Mouse (Mus musculus): Measurements from ENCODE around the gene Praf2. TPM values are rescaled to one million over a fixed set of nuclear protein-coding genes. Genes with fewer than 3 reads are reported as not detected.
A peak's percentile ranks its signal among the peaks of the same experiment; 100 is the strongest.
"Not testable (repeated sequence)": the region's sequence is repeated elsewhere in the genome, so short reads cannot be mapped to it uniquely, and the experiment has no call there.

Gene Praf2
- total RNA-seq (2015; ENCODE audit: low replicate concordance) (4.8 and 10.0 TPM in 2 replicates), total RNA-seq (2017; ENCODE audit: low replicate concordance) (1.5 and 2.8 TPM in 2 replicates)

DNA sequence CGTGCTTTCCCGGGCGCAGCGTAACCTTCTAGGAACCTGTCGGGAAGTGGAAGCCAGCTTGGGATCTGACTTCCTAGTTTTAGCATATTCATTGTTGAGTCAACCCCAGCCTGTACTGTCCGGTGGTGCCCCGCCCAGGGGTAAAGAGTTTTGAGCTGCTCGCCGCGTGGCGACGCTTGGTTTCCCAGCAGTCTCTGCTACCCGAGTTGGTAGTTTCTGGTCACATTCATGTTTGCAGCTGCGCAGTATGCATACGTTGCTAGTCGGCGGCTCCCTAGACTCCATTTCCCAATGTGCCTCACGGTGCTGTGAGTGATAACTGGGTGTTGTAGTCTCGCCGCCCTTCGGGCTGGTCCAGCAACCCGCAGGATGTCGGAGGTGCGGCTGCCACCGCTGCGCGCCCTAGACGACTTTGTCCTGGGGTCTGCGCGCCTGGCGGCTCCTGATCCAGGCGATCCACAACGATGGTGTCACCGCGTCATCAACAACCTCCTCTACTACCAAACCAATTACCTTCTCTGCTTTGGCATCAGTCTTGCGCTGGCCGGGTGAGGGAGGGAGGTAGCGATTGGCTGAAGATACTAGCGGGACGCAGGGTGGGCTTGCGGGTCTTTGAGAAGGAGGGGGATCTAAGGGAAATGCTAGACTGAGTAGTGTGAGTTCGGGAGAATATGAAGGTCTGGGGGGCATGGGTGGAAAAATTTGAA lies at the start of gene Praf2:
Gene Praf2 (plus strand): TSS at position 225 of the 707 bp plus-strand sequence.
- ATAC-seq (replicated peaks; ENCODE audit: low FRiP score, poor library complexity, severe bottlenecking): peak; percentile 93

DNA sequence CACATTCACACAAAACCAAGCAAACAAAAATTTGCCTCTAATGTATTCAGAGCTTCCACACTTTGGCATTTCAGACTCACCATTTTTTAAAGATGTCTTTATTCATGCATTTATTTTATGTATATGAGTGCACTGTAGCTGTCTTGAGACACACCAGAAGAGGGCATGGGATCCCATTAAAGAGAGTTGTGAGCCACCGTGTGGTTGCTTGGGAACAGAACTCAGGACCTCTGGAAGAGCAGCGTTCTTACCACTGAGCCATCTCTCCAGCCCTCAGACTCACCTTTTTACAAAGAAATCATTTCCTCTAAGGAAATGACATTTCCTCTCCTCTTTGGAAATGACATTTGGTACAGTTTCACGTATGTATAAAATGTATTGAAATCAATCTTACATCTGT lies 49.3 kb upstream of the Praf2 start:
- no peak for ATAC-seq (replicated peaks; ENCODE audit: low FRiP score, poor library complexity, severe bottlenecking)

DNA sequence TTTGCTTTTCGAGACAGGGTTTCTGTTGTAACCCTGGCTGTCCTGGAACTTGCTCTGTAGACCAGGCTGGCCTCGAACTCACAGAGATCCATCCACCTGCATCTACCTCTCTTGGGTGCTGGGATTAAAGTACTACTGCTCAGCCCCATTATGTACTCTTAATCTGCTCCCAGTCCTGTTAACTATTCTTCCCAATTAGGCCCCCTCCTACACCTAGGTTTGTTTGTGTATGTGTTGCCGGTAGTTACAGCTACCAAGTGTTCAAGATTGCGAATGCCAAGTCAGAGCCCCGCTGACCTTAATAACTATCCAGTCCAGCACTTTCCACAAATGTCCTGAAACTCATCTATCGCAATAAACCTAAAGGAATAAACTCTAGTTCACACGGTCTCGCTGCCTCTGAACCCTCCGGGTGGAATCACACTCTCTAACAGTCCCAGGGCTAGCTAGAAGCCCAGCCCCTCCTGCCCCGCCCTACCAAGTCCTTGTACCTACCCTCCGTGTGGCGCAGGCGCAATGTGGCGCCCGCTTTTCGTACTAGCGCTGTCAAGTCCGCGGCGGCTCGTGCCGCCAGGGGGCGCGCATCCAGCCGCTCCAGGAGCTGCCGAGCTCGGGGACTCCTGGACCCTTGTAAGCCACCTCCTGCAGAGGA lies 48.7 kb upstream of the Praf2 start:
- ATAC-seq (replicated peaks; ENCODE audit: low FRiP score, poor library complexity, severe bottlenecking): peak; percentile 99

DNA sequence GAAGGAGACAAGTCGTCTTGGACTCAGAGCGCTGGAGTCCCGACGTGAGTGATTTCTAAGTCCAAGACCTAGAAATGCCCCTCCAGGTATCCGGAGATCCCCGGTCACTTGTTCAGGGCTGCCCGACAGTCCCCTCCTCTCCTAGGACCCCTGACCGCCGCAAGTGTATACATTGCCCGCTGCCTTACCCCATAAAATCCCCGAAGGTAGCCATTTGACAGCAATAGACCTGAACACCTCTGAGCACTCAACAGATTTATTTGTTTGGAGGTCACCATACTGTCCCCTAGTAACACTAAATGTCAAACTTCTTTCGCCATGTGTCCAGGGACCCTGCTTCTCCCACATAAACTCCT lies 48.2 kb upstream of the Praf2 start:
- ATAC-seq (replicated peaks; ENCODE audit: low FRiP score, poor library complexity, severe bottlenecking): 0 out of 2 replicates have a peak, but pooled peaks have one; percentile 28

DNA sequence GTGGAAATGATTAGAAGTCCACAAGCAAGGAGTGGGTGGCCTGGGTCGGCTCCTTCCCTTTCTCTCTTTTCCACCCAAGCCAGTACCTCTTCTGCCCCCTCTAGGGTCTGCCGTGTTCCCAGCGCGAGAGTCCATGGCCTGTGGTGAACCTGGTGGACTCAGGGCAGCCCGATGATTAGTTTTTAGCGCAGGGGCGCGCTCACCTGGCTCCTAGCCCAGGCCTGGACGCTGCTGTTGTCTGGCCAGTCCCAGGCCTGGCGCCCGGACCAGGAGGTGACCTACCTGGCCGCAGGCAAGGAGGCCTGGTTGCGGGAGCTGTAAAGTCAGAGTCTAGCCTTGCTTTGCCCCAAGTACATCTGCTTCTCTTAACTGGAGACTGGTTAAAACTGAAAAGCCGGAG lies 47.4 kb upstream of the Praf2 start, which contains the start of gene Magix:
Gene Magix (minus strand): TSS at position 388 of the 400 bp plus-strand sequence.
- ATAC-seq (replicated peaks; ENCODE audit: low FRiP score, poor library complexity, severe bottlenecking): no peak

DNA sequence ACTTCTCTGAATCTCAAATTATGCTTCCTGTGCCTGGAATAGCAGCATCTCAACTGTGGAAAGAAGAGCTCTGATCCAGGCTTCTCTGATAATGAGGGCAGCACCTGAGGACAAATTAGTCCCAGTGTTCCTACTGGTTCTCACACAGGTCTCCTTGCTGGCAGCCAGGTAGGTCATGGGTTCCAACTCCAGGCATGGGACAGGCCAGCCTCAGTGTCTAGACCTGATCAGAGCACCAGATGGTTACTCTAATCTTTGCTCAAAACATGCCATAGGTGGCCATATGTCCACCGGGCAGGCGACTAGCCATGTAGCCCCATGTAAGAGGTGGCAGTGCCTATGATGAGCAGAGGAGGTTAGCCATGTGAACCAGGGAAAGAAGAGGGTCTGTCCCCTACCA lies 39.9 kb upstream of the Praf2 start:
- no peak for ATAC-seq (replicated peaks; ENCODE audit: low FRiP score, poor library complexity, severe bottlenecking)

DNA sequence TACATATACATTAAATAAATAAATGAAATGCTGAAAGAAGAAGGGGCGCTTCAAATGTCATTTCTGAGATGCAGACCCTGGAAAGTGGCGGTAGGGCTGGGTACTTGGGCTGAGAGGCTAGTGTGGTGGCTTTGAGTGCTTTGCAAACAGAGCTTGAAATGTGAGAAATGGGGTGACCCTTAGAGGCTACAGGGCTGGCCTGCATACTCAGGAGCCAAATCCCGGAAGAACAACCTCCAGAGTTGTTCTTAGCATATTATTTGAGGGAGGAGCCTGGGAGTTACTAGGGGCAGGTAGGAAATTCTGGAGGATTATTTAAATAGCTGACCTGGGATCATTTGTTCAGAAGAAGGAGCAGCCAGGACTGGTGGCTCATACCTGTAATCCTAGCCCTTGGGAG lies 37.8 kb upstream of the Praf2 start:
- no peak for ATAC-seq (replicated peaks; ENCODE audit: low FRiP score, poor library complexity, severe bottlenecking)

DNA sequence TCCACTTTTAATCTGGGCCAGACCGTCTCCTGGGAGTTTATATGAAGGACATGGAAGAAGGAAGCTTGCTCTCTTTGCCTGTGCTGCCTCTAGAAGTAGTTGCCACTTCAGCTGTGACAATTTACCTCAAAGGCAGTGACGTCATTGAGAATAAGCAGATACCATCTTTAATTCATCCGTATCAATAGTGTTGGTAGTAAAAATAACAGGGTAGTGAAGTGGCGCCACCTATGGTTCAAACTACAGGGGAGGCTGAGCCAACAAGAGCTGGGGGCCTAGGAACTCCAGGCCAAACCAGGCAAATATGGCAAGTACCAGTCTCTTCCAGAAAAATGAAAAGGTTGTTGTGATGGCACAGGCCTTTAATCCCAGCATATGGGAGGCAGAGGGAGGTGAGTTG lies 35.4 kb upstream of the Praf2 start:
- no peak for ATAC-seq (replicated peaks; ENCODE audit: low FRiP score, poor library complexity, severe bottlenecking)

DNA sequence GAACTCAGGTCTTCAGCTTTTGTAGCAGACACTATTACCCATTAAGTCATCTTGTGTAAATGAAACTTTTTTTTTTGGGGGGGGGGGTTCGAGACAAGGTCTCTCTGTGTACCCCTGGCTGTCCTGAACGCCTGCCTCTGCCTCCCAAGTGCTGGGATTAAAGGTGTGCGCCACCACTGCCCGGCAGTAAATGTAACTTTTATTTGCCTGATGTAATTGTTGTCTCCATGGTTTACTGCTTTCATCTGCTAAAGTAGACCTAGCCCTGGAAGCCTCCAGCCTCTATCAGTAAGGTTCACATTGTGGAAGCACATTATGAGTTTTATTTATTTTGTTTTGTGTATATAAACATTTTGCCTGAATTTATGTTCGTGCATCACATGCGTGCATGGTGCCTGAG lies 31.7 kb upstream of the Praf2 start:
- peak; percentile 17; the same call in 1 of the 2 replicates for ATAC-seq (replicated peaks; ENCODE audit: low FRiP score, poor library complexity, severe bottlenecking)

DNA sequence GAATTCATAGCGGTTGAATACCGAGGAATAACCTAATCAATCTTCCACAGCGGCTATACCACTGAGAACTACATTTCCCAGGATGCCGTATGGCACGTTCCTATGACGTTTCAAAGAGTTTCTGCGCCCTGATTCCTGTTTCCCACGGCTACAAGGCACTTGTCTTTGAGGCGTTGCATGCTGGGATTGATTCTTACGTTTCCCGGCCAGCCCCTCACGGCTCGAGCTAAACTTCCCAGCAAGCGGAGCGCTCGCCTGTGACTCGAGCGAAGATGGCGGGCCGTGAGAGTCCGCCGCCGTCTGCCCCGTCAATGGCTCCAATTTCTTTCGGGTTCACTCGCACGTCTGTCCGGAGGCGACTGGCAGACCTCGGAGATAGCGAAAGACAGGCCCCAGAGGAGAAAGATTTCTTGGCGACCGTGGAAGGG lies 31.3 kb upstream of the Praf2 start, which contains the start of gene Gpkow:
Gene Gpkow (plus strand): TSS at position 178 of the 428 bp plus-strand sequence.
- ATAC-seq (replicated peaks; ENCODE audit: low FRiP score, poor library complexity, severe bottlenecking): peak; percentile 100

DNA sequence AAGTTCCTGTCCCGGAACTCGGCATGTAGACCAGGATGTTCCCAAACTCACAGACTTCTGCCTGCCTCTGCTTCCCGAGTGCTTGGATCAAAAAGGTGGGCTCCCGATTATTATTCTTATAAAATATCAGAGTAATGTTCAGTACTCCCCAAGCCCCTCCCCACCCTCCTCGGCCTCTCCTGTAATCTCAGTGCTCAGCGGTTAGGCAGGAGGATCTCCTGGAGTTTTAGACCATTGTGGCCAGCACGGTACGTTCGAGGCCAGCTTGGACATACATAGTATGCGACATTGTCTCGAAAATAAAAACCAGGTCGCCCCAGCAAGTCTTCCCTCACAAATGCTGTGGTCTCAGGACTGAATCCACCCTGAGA lies 14.5 kb upstream of the Praf2 start:
- ATAC-seq (replicated peaks; ENCODE audit: low FRiP score, poor library complexity, severe bottlenecking): peak; percentile 36

DNA sequence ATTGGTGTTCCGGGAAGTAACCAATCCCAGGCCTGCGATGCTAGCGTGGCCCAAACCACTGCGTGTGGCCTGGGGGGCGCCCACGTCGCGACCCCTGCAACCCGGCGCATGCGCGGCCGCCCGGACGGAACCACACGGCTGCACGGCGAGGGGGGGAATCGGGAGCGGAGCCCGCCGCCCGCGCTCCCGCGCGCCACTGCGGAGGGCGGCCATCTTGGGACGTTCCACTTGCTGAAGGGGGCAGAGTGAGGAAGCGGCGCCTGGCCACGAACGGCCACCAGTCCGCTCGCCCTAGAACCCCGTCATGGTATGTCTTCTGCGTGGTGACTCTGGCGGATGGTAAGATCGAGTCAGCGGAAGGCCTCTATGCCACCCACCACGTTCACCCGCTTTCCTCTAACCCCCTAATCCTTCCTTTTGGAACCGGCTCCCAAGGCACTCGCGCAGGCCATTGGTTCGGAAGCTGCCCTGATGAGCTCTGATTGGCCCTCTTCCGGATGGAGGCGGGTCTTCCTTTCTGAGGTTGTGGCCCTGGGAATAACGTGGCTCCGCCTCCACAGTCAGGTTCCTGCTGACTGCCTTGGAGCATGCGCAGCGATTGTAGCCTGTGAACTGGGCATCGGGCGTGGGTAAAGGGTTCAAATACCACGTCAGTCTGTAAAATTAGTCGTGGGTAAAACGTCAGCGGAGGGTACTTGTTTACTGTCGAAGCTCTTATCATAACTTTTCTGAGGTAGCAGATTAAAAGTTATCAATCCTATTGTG lies 13.9 kb upstream of the Praf2 start, which contains the start of gene Wdr45:
Gene Wdr45 (plus strand): TSS at position 199 of the 765 bp plus-strand sequence.
- ATAC-seq (replicated peaks; ENCODE audit: low FRiP score, poor library complexity, severe bottlenecking): peak; percentile 98

DNA sequence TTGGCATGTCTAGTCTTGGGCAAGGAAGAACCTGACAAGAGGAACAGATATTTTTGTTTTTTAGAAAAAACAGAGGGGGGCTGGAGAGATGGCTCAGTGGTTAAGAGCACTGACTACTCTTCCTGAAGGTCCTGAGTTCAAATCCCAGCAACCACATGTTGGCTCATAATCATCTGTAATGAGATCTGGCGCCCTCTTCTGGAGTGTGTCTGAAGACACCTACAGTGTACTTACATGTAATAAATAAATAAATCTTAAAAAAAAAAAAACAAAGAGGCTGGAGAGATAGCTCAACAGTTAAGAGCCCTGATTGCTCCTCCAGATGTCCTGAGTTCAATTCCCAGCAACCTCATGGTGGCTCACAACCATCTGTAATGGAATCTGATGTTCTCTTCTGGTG lies 12.2 kb upstream of the Praf2 start:
- ATAC-seq (replicated peaks; ENCODE audit: low FRiP score, poor library complexity, severe bottlenecking): not testable (repeated sequence)

DNA sequence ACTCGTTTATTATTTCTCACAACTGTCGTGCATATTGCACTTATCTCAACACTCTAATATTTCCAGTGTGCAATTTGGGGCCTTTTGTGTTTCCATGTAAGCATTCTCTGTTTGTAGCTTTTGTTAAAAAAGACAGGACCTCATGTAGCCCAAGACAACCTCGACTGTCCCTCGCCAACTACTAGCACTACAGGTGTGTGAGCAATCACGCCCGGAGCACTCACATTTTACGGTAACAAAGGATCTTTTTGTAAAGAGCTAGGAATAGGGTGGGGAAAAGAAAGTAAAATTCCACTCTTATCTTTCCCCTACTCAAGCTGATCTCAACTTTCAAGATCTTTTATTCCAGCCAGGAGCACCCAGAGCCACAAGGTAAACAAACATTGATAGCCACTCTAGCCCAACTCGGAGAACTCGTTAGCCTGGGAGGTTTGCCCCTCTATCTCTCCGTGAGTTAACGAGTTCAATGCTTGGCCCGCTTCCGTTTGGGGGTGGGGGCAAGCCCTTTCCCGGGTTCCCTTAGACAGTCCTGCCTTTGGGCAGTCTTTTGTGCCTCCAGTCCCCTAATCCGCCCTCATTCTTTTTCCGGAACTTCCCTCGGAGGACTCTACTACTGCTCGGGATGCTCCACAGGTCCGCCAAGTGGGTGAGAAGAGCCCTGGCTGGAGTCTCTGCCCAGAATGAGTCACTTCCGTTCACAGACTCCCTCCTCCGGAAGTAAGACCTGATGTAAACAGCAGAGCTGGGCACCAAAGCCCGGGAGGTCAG lies 6.5 kb upstream of the Praf2 start, which contains the start of gene Gm45208:
Gene Gm45208 (plus strand): TSS at position 732 of the 768 bp plus-strand sequence.
- peak; percentile 96 for ATAC-seq (replicated peaks; ENCODE audit: low FRiP score, poor library complexity, severe bottlenecking)

DNA sequence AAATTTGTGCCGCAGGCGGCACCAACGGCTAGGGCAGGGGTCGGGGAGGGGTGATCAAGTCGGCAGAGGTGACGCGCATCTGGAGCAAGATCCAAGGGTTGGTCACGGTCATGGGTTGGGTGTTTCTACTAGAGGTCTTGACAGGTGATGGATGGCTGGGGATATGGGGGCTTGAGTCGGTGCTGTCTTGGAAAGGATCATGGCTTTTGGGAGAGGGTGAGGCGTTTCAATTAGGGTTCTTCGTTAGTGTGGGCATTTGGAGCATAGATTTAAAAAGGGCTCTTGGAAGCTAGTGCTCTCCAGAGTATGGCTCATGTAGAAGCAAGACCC lies 6.0 kb upstream of the Praf2 start:
- ATAC-seq (replicated peaks; ENCODE audit: low FRiP score, poor library complexity, severe bottlenecking): no peak

DNA sequence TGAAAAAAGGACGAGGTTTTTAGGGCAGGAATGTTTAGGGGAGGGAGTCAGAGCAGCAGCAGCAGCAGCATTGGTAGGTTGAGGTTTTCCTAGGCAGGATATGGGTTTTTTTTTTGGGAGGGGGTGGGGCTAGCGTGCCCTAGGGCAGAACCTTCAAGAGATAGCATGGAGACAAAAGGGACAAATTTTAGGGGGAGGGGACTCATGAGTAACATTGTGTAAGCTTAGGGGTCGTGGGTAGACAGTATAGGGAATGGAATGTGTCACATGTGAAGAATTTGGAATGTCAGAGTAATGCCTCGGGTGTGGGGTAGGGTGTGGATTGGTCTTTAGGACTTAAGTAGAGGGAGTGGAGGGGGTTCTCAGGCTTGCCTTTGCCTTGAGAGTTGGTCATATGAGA lies 5.5 kb upstream of the Praf2 start:
- ATAC-seq (replicated peaks; ENCODE audit: low FRiP score, poor library complexity, severe bottlenecking): no peak

DNA sequence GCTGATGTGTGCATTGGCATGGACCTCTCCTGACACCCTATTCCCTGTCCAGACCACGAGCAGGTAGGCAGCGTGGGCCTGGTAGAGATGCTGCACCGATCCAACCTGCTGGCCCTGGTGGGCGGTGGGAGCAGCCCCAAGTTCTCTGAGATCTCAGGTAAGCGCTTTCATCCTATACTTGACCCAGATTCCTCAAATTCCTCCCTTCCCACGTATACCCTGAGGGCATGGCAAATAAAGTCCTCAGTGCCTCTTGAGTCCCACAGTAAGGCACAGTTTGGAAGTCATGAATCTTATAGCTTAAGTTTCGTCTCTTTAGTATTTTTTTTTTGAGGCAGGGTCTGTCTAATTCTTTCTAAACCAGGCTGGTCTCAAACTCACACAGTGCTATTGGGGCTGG lies 4.1 kb upstream of the Praf2 start:
- ATAC-seq (replicated peaks; ENCODE audit: low FRiP score, poor library complexity, severe bottlenecking): no peak

DNA sequence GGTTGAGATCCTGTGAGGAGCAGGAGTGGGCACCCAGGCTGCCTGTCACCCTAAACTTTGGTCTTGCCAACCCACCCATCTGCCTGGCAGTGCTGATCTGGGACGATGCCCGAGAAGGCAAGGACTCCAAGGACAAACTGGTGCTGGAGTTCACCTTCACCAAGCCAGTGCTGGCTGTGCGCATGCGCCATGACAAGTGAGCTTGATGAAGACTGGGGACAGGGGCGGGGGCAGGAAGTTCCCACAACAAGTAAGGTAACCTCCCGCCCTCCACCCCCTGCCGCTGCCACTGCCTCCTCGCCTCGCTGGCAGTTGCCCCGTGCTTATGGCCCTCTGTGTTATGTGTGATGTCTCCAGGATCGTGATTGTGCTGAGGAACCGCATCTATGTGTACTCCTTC lies 2.4 kb upstream of the Praf2 start:
- ATAC-seq (replicated peaks; ENCODE audit: low FRiP score, poor library complexity, severe bottlenecking): no peak

DNA sequence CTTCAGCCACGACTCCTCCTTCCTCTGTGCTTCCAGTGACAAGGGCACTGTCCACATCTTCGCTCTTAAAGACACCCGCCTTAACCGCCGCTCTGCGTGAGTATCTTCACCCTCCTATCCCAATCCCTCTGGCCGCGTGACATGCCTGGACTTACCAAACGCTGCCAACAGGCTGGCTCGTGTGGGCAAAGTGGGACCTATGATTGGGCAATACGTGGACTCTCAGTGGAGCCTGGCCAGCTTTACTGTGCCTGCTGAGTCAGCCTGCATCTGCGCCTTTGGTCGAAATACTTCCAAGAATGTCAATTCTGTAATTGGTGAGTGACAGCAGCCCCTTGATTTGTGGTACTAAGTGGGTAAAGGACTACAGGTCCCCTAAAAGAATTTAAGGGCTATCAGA lies 1.1 kb upstream of the Praf2 start:
- ATAC-seq (replicated peaks; ENCODE audit: low FRiP score, poor library complexity, severe bottlenecking): no peak

DNA sequence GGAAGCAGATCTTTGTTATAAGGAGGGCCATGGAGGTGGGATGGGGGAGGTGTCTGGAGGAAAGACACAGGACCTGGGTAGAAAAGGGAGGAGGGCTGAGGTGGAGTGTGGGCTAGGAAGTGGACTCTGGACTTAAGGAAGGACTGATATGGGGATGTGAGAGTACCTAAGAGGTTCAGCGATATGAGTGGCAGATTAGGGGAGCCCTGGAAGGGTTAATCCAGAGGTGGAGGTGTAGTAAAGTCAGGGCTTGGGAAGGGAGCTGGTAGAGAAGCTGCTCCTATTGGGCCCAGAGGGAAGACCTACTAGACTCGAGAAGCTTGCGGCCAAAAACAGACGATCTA lies 655 bp downstream of the Praf2 start:
- no peak for ATAC-seq (replicated peaks; ENCODE audit: low FRiP score, poor library complexity, severe bottlenecking)

Measured in erythroblast, adult 5-6 weeks (primary cell).